Mouse (Mus musculus) kidney, adult 2 months (tissue): ENCODE results near the gene Zdhhc12.

Experiments used
- CTCF ChIP-seq: fragments of 200-500 bp; conservative IDR thresholded peaks from 2 replicates; pipeline ENCODE4 v1.5.1; 2011; ENCODE audit warnings: low read depth, mild to moderate bottlenecking, control low read depth, low read length, moderate library complexity, mixed read lengths; ENCODE audit not compliant: insufficient read depth, insufficient read length
- POLR2A ChIP-seq: fragments of 200-500 bp; IDR thresholded peaks from one replicate; pipeline ENCODE4 v1.6.1; 2011; ENCODE audit warnings: low read depth, low read length, control low read depth

- TF ChIP-seq POLR2A, result no peak
- peak; percentile 84 for TF ChIP-seq CTCF
Measured at GRCm38 (mm10) chr2:30095882-30096527, 2.6 kb upstream of the Zdhhc12 start.
